Mouse (Mus musculus): ENCODE data around the gene Atn1. TPM values are rescaled to one million over a fixed set of nuclear protein-coding genes. Genes with fewer than 3 reads are reported as not detected.

Gene Atn1
- polyA plus RNA-seq, 1 experiment = 35.7 TPM

DNA sequence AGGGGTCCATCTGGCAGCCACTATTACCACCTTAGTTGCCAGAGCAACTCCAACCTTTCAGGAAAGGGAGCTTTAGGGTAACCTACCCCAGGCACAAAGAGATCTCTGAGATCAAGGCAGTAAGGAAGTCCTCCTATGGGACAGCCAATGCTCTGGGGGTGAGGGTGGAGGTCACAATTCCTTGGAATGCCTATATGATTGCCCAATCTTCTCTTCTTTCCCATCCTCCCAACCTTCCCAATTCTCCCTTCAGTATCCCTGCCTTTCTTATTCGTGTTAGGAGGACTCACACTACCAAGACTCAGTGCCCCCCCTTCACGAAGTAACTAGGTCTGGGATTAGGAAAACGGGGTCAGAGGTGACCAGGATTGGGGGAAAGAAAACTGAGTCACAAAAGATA, 1.0 kb downstream of the Atn1 start:
- peak overlapping the region; percentile 85 for H3K4me3 ChIP-seq (ENCODE audit: insufficient read depth, low read depth, low read length)
- peaks cover 13% of the 10 kb centered on the region for H3K4me1 ChIP-seq (ENCODE audit: control insufficient read depth, insufficient read depth, insufficient read length, low read length)
- H3K27ac ChIP-seq (replicated peaks; ENCODE audit: low read depth, low read length) = peak overlapping the region; percentile 77

DNA sequence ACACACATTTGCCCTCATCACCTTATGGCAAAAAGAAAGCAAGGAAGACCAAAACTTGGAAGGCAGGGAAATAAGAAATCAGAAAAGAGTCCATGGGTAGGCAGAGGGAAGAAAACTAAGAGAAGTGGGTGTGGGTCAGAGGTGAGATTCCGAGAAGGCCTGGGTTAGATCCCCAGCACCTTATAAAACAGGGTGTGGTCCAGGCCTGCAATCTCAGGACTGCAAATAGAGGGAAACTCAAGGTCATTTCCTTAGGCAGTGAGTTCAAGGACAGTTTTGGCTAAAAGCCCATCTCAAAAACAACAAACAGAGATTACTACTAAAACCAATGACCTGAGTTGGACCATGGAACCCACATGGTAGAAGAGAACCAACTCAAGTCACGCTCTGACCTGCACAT, 2.5 kb downstream of the Atn1 start:
- H3K27ac ChIP-seq (replicated peaks; ENCODE audit: low read depth, low read length) = 0 out of 2 replicates have a peak overlapping the region, but pooled peaks have one; percentile 24
- peaks cover 13% of the 10 kb centered on the region for H3K4me1 ChIP-seq (ENCODE audit: control insufficient read depth, insufficient read depth, insufficient read length, low read length)
- H3K4me3 ChIP-seq (ENCODE audit: insufficient read depth, low read depth, low read length) = no peak overlapping the region

DNA sequence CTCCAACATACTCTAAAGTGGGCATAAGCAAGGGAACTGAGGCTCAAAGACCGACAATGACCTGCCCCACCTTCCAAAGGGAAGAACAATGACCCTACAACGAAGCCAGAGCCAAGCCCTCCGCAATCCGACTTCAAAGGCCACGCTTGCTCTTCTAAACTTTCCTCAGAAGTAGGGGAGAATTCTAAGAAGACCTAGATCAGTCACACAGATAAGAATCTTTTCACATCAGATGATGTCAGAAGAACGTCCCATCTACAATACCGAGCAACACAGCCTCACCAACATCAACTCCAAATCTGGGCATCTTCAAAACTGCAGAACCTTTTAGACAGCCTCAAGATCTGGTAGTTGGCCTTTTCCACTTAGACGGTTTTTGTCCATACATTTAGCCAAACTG, 5.9 kb downstream of the Atn1 start:
- Histone ChIP-seq H3K27ac (replicated peaks; ENCODE audit: low read depth, low read length) (no peak overlapping the region), H3K4me3 (ENCODE audit: insufficient read depth, low read depth, low read length) (no peak overlapping the region), H3K4me1 (ENCODE audit: control insufficient read depth, insufficient read depth, insufficient read length, low read length) (peaks cover 3% of the 10 kb centered on the region)

DNA sequence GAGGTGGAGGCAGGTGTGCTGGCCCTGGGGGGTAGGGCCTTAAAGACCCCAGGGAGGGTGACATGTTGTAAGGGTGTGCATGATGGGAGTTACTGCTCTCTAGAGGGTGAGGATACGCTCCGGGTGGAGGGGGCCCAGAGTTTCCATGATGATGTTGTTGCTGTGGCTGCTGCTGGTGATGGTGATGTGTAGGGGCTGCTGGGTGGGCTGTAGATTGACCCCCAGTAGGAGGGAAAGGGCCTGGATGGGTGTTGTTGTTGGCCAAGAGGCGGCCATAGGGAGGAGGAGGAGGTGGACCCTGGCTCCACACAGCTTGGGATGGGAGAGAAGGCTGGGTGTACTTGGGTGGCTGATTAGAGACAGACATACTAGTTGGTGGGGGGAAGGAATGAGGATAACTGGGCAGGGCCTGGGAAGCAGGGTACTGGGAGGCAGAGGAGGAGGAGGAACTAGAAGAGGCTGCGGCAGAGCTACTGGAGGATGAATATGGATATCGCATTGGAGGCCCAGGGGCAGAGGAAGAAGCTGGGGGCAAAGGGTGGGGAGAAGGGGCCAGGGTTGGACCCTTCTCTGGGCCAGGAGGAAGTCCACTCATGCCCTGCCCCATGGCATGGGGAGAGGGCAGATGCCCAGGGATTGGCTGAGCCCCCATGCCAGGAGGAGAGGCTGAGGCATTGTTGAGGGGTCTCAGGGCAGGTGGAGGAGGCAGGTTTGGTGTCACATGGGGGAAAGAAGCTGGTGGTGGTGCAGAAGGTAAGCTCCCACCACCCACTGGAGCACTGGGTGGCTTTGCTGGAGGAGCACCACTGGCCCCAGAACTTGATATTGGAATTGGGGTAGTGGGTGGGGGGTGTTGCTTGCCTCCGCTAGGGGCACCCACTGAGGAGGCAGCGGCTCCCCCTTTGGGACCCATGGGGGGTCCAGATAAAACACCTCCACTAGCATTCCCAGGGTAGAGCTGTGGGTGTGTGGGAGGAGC, 9.4 kb downstream of the Atn1 start:
- peak overlapping the region; percentile 63 for H3K4me3 ChIP-seq (ENCODE audit: insufficient read depth, low read depth, low read length)

DNA sequence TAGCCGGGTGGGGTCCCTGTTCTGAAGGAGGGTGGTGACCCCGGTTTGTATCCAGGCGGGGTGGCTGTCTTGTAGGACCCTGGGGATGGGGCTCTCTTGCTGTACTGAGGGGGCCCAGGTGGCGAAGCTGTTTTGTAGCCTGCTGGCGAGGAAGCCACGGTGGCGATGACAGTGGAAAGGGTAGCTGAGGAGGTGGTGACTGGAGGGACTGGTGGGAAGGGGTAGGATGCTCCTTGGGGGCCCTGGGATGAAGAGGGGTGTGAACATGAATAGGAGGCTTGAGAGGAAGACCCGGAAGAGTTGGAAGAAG, 10.1 kb downstream of the Atn1 start:
- no peak overlapping the region for H3K27ac ChIP-seq (replicated peaks; ENCODE audit: low read depth, low read length)
- peaks cover 3% of the 10 kb centered on the region; the same call in 1 of the 2 replicates for H3K4me1 ChIP-seq (ENCODE audit: control insufficient read depth, insufficient read depth, insufficient read length, low read length)

More for the DNA sequence above, 9.4 kb downstream of the Atn1 start:
- H3K27ac ChIP-seq (replicated peaks; ENCODE audit: low read depth, low read length) = no peak overlapping the region
- H3K4me1 ChIP-seq (ENCODE audit: control insufficient read depth, insufficient read depth, insufficient read length, low read length) = peaks cover 3% of the 10 kb centered on the region; the same call in 1 of the 2 replicates

DNA sequence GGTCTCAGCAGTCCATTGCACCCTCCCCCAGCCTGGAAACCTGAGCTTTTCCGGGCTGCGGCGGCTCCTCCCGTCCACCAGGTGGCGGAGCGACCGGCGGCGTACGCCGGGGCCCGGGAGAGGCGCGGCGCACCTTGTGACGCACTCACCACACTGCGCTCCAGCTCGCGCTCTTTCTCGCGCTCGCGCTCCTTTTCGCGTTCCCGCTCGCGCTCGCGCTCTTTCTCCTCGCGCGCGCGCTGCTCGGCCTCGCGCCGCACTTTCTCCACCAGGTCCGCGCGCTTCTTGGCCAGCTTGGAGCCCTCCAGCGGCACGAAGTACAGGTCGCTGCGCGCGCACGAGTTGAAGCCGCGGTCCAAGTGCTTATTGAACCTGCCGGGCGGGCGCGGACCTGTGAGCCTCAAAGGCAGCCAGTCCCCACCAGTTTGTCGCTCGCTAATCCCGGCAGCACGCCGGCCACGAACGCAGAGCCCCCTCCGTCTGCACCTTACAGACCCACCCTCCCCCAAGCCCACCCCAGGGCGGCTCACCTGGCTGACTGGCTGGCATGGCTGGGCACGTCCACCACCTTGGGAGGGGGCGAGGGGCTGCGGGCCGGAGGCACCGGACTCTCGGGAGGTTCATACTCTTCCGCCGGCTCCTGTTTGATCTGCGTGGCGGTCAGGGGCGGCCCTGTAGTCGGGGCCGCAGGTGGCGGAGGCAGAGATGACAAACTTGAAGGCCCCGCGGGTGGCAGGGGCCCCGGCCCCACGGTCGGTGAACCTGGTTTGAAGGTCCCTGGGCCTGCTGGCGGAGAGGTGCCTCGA, 10.6 kb downstream of the Atn1 start:
- peaks cover 3% of the 10 kb centered on the region; the same call in 1 of the 2 replicates for H3K4me1 ChIP-seq (ENCODE audit: control insufficient read depth, insufficient read depth, insufficient read length, low read length)
- peak overlapping the region; percentile 63 for H3K4me3 ChIP-seq (ENCODE audit: insufficient read depth, low read depth, low read length)
- H3K27ac ChIP-seq (replicated peaks; ENCODE audit: low read depth, low read length) = peak overlapping the region; percentile 64

More for the DNA sequence above, 10.1 kb downstream of the Atn1 start:
- H3K4me3 ChIP-seq (ENCODE audit: insufficient read depth, low read depth, low read length) = peak overlapping the region; percentile 63

DNA sequence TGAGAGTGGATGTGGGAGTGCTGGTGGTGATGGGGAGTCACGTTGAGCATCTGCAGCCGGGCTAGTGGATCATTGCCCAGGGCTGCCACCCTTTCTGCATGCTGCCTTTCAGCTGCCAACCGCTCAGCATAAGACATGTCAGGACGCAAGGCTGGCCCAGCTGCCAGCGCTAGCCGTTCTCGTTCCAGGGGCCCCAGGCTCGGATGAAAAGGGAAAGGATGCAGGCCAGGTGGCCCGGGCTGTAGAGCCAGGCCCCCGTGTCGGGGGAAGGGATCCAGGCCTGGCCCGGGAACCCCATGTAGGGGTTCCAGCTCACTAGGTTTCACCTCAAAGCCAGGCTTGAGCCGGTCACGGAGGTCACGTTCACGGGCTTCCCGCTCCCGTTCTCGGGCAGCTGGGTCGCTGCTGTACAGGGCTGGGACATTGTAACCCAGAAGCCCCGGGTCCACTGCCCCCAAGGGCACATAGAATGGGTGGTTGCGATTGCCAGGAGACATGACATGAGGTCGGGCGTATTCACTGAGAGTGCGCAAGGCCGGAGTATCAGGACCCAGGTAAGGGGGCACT, 11.5 kb downstream of the Atn1 start:
- Histone ChIP-seq H3K4me3 (ENCODE audit: insufficient read depth, low read depth, low read length) (peak overlapping the region; percentile 41), H3K4me1 (ENCODE audit: control insufficient read depth, insufficient read depth, insufficient read length, low read length) (peaks cover 6% of the 10 kb centered on the region; the same call in 1 of the 2 replicates), H3K27ac (replicated peaks; ENCODE audit: low read depth, low read length) (peak overlapping the region; percentile 27; the same call in 1 of the 2 replicates)

DNA sequence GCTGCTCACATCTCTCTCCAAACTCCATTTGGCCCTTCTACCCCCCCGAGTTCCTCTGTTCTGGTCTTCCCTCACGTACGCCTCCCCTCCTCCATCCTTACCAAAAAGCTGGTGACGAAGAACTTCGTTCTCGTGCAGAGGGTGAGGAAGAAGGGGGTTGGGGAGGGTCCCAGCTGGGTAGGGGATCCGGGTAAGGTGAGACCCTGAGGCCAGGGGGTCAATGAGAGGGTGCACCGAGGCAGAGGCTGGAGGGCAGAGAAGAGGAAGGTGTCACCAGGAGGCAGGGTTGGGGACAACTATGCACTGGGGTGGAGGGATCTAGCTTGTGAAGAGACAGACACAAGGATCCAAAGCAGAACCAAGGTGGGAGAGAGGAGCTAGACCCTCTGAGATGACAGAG, 12.7 kb downstream of the Atn1 start:
- Histone ChIP-seq H3K4me3 (ENCODE audit: insufficient read depth, low read depth, low read length) (no peak overlapping the region), H3K27ac (replicated peaks; ENCODE audit: low read depth, low read length) (no peak overlapping the region), H3K4me1 (ENCODE audit: control insufficient read depth, insufficient read depth, insufficient read length, low read length) (peaks cover 11% of the 10 kb centered on the region; the same call in 1 of the 2 replicates)

DNA sequence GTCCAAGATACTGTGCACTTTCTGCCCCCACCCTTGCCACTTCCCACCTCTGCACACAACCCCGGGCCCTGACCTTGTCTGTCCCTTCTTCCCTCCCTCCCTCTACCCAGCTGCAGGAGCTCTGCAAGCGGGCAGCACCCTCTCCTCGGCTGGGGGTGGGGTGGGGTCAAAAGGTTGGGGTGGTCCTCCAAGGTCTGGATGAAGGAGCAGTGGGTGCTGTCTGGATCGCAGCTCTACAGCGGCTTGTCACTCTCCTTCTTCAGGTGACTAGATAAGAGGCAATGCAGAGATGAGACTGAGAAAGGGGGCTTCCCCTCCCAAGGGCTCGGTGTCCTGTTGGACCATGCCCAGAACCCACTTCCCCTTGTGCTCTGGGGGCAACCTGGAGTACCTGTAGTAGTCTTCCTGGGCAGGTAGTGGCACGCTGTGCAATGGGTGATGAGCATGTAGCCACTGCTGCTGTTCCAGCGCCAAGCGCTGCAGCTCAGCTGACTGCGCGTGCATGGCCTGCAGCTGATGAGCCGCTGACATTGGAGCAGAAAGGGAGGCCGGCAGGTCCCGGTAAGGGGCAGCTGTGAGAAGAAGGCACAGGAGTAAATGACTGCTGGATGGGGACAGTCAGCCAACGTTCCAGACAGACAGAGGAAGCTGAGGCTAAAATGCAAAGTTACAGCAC, 13.3 kb downstream of the Atn1 start:
- Histone ChIP-seq H3K4me1 (ENCODE audit: control insufficient read depth, insufficient read depth, insufficient read length, low read length) (peaks cover 11% of the 10 kb centered on the region; the same call in 1 of the 2 replicates), H3K27ac (replicated peaks; ENCODE audit: low read depth, low read length) (no peak overlapping the region), H3K4me3 (ENCODE audit: insufficient read depth, low read depth, low read length) (no peak overlapping the region)

DNA sequence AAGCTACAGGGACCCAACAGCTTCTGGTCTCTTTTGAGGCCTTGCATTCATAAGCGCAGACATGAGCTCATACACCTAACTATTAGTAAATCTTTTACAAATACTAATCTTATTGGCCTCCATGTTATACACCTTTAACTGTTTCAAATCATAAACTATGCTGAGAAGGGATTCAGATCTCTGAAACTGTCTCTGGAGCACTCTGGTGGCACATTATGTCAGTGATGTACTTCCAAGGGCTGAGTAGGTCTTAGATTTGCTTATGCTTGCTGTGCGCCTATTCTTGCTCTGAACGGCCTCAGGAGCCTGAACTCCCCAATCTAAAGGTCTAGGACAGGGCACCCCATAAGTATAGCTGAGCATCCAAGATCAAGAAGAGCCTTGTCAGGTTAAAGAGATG, 14.5 kb downstream of the Atn1 start:
- H3K4me3 ChIP-seq (ENCODE audit: insufficient read depth, low read depth, low read length) = no peak overlapping the region
- H3K27ac ChIP-seq (replicated peaks; ENCODE audit: low read depth, low read length) = peak overlapping the region; percentile 33
- H3K4me1 ChIP-seq (ENCODE audit: control insufficient read depth, insufficient read depth, insufficient read length, low read length) = peaks cover 11% of the 10 kb centered on the region; the same call in 1 of the 2 replicates

DNA sequence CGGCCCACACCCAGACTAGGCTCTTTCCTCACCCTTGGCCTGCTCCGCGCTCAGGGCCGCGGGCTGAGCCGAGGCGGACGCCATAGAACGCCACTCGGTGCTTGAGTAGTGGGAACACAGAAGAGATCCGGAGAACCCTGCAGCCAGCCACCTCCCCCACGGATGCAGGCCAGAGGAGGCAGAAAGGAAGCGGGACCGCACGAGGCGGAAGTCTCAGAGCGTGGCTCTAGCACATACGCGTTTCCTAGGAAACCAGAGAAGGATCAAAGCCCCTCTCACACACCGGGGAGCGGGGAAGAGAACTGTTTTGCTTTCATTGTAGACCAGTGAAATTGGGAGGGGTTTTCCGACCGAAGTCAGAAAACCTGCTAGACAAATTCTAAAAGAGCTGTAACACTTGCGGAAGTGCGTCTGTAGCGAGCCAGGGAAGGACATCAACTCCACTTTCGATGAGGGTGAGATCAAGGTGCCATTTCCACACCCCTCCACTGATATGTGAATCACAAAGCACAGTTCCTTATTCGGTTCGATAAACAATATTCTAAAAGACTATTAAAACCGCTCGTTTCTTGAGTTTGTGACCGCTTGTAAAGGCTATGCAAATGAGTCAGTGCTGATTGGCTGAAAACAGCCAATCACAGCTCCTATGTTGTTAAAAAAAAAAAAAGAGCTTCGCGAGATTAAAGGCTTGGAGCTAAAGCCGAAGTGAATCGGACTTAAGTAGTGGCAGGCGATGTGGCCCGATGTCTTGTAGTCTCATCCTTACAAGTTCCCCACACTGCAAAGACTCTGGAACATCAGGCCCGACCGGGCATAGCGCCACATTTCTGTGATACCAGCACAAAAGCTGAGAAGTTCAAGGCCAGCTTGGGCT, 15.2 kb downstream of the Atn1 start, which contains the start of gene Grcc10:
Gene Grcc10 (minus strand): TSS at position 487 of the 874 bp plus-strand sequence.
- Histone ChIP-seq H3K4me1 (ENCODE audit: control insufficient read depth, insufficient read depth, insufficient read length, low read length) (peaks cover 11% of the 10 kb centered on the region; the same call in 1 of the 2 replicates), H3K27ac (replicated peaks; ENCODE audit: low read depth, low read length) (peak within 1 kb of the TSS; percentile 91), H3K4me3 (ENCODE audit: insufficient read depth, low read depth, low read length) (peak within 1 kb of the TSS; percentile 65)

DNA sequence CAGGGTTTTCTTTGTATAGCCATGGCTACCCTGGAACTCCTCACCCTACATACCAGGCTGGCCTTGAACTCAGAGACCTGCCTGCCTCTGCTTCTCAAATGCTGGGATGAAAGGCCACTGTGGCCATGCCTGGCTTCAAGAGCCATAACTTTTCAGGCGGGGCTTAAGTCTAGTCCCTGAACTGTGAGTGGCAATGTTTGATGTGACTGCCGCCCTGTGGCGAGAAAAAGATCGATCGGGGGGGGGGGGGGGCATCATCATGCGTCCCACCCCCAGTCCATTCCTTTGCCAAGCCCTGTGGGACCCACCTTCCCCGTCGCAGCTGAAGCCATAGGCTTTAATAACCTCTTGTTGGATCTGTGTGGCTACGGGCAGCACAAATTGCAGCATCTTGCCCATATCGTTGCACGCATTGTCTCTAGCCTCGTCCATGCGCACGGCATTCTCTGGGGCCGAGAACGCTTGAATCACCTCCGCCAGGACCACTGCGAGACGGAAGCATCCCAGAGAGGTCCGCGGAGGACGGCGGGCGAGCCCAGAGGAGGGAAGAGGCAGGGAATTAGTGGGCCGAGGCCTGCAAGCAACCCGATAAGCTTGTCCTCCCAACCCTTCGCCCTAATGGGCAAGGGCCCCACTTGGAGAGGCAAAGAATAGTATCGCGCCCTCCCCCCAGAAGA, 16.0 kb downstream of the Atn1 start:
- Histone ChIP-seq H3K4me3 (ENCODE audit: insufficient read depth, low read depth, low read length) (peak overlapping the region; percentile 65), H3K4me1 (ENCODE audit: control insufficient read depth, insufficient read depth, insufficient read length, low read length) (peaks cover 11% of the 10 kb centered on the region; the same call in 1 of the 2 replicates), H3K27ac (replicated peaks; ENCODE audit: low read depth, low read length) (peak overlapping the region; percentile 91)

DNA sequence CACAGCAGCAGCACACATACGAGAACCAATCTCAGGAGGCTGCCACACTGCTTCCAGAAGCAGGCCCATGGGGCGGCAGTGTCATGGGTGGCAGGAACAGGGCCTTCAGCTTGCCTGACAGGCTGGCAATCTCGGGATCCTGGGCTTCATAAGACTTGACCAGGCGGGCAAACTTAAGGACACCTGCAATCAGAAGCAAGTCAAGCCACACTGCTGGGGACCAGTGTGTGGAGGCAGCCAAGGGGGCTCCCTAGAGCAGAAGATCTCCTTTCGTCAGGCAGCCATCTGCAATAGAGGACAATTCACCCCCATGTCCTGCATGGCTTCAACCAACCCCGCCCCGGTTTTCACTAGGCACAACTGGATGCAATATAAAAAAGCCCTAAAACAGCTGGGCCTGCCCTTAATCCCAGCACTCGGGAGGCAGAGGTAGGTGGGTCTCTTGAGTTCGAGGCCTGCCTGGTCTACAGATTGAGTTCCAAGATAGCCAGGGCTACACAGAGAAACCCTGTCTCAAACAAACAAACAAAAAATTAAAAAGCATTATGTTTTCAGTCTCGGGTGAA, 17.0 kb downstream of the Atn1 start:
- Histone ChIP-seq H3K27ac (replicated peaks; ENCODE audit: low read depth, low read length) (peak overlapping the region; percentile 91; the same call in 1 of the 2 replicates), H3K4me3 (ENCODE audit: insufficient read depth, low read depth, low read length) (no peak overlapping the region), H3K4me1 (ENCODE audit: control insufficient read depth, insufficient read depth, insufficient read length, low read length) (peaks cover 8% of the 10 kb centered on the region; the same call in 1 of the 2 replicates)

Data from brown adipose tissue, adult 24 weeks (tissue).